Mouse (Mus musculus) right cerebral cortex, postnatal 4 days (tissue): ENCODE data around the gene Cd4.
"Not testable (repeated sequence)": the region's sequence is repeated elsewhere in the genome, so short reads cannot be mapped to it uniquely, and the experiment has no call there.

ENCODE experiments used
- DNase-seq: peaks from one replicate; pipeline ENCODE4 v3.0.0-alpha.2; 2022

Cd4 gene

GRCm38 (mm10) chr6:124915160-124915941, 27.3 kb upstream of the Cd4 start:
- no peak for DNase-seq

GRCm38 (mm10) chr6:124914511-124914910, 26.5 kb upstream of the Cd4 start:
- DNase-seq: no peak

- no peak for DNase-seq
Observed at GRCm38 (mm10) chr6:124913721-124914285, 25.8 kb upstream of the Cd4 start.

- no peak for DNase-seq
Observed at GRCm38 (mm10) chr6:124913214-124913613, 25.2 kb upstream of the Cd4 start.

GRCm38 (mm10) chr6:124911533-124912218, 23.7 kb upstream of the Cd4 start, which contains the start of gene Lag3:
Lag3 (minus strand) TSS chr6:124911705.
- no peak for DNase-seq

GRCm38 (mm10) chr6:124910032-124910431, 22.0 kb upstream of the Cd4 start:
- no peak for DNase-seq

GRCm38 (mm10) chr6:124907767-124908166, 19.7 kb upstream of the Cd4 start:
- no peak for DNase-seq

GRCm38 (mm10) chr6:124904991-124905860, 17.2 kb upstream of the Cd4 start:
- no peak for DNase-seq

GRCm38 (mm10) chr6:124904161-124904981, 16.4 kb upstream of the Cd4 start:
- DNase-seq: peak; percentile 46

GRCm38 (mm10) chr6:124903580-124904151, 15.6 kb upstream of the Cd4 start:
- DNase-seq: peak; percentile 86

- no peak for DNase-seq
Observed at GRCm38 (mm10) chr6:124901851-124902250, 13.8 kb upstream of the Cd4 start.

GRCm38 (mm10) chr6:124900801-124901480, 12.9 kb upstream of the Cd4 start:
- no peak for DNase-seq

- no peak for DNase-seq
Observed at GRCm38 (mm10) chr6:124900056-124900800, 12.2 kb upstream of the Cd4 start.

- no peak for DNase-seq
Observed at GRCm38 (mm10) chr6:124898359-124898758, 10.3 kb upstream of the Cd4 start.

- not testable (repeated sequence) for DNase-seq
Observed at GRCm38 (mm10) chr6:124894113-124894512, 6.1 kb upstream of the Cd4 start.

- no peak for DNase-seq
Observed at GRCm38 (mm10) chr6:124890997-124891396, 3.0 kb upstream of the Cd4 start.

- no peak for DNase-seq
Observed at GRCm38 (mm10) chr6:124888555-124889125, 619 bp upstream of the Cd4 start.

- DNase-seq: no peak
Observed at GRCm38 (mm10) chr6:124885956-124886381, 2.1 kb downstream of the Cd4 start.

- no peak for DNase-seq
Observed at GRCm38 (mm10) chr6:124884714-124885500, 3.1 kb downstream of the Cd4 start.
